Mouse (Mus musculus) heart, postnatal 36 days (tissue): ENCODE data around the gene Edc3. TPM values are rescaled to one million over a fixed set of nuclear protein-coding genes. Genes with fewer than 3 reads are reported as not detected.

Experiments used
- DNase-seq, 2 experiments: peaks; one replicate each; pipeline ENCODE4 v3.0.0; 2021 to 2022
- intact Hi-C: fragments of 180-260 bp; cut with DNase I; formaldehyde crosslinking; loops from one replicate; pipeline ENCODE4 v1.15.1; 2025
- total RNA-seq, 2 experiments: library from RNA; stranded (reverse); gene quantifications; 2 replicates each; pipeline ENCODE4 v1.2.3; 2021

Gene Edc3
- total RNA-seq = 1 to 10 TPM; 5.0 to 5.2 TPM

GRCm38 (mm10) chr9:57708068-57708719, at the start of gene Edc3:
TSS of gene Edc3 (plus strand) at chr9:57708540.
- peak; percentile 90 for DNase-seq
- intact Hi-C loops = loop anchor here (5.0 kb wide), 1 partner anchor 46 kb away; no protein-coding TSS in a partner anchor

GRCm38 (mm10) chr9:57658970-57659369, 49.4 kb upstream of the Edc3 start:
- no peak for DNase-seq
- intact Hi-C loops = loop anchor here (1.0 to 5.0 kb wide), 2 partner anchors 85 to 178 kb away; partner anchors contain the start of gene Arid3b

GRCm38 (mm10) chr9:57659774-57660173, 48.6 kb upstream of the Edc3 start:
- peak; percentile 75 to 78 for DNase-seq
- intact Hi-C loops = loop anchor here (1.0 to 5.0 kb wide), 4 partner anchors 48 to 338 kb away; partner anchors contain the start of genes Arid3b and Edc3

- intact Hi-C loops = loop anchor here (5.0 kb wide), 2 partner anchors 47 to 337 kb away; partner anchors contain the start of gene Edc3
- DNase-seq = no peak
These were observed 47.8 kb upstream of the Edc3 start for GRCm38 (mm10) chr9:57660501-57660900.

- no peak for DNase-seq
- intact Hi-C loops = loop anchor here (5.0 kb wide), 2 partner anchors 46 to 336 kb away; partner anchors contain the start of gene Edc3
These were observed 46.8 kb upstream of the Edc3 start for GRCm38 (mm10) chr9:57661552-57661951.

GRCm38 (mm10) chr9:57664616-57665015, 43.7 kb upstream of the Edc3 start:
- no peak for DNase-seq
- intact Hi-C loops = loop anchor here (5.0 kb wide), 2 partner anchors 43 to 333 kb away; partner anchors contain the start of gene Edc3

- intact Hi-C loops = no loop called here
- DNase-seq = no peak
These were observed 41.8 kb upstream of the Edc3 start for GRCm38 (mm10) chr9:57666536-57666935.

GRCm38 (mm10) chr9:57667136-57667535, 41.2 kb upstream of the Edc3 start:
- no peak for DNase-seq
- intact Hi-C loops = no loop called here

- intact Hi-C loops = no loop called here
These were observed 40.5 kb upstream of the Edc3 start for GRCm38 (mm10) chr9:57667817-57668216.

GRCm38 (mm10) chr9:57668277-57668676, 40.1 kb upstream of the Edc3 start:
- no peak for DNase-seq
- intact Hi-C loops = no loop called here

More at GRCm38 (mm10) chr9:57667817-57668216, 40.5 kb upstream of the Edc3 start:
- no peak for DNase-seq

GRCm38 (mm10) chr9:57669566-57669965, 38.8 kb upstream of the Edc3 start:
- DNase-seq = no peak
- intact Hi-C loops = no loop called here

GRCm38 (mm10) chr9:57671037-57671436, 37.3 kb upstream of the Edc3 start:
- DNase-seq = no peak
- intact Hi-C loops = no loop called here

GRCm38 (mm10) chr9:57671500-57671899, 36.8 kb upstream of the Edc3 start:
- DNase-seq = no peak
- intact Hi-C loops = no loop called here

- intact Hi-C loops = no loop called here
- DNase-seq = no peak
These were observed 26.9 kb upstream of the Edc3 start for GRCm38 (mm10) chr9:57681411-57681810.

GRCm38 (mm10) chr9:57683520-57683919, 24.8 kb upstream of the Edc3 start, which contains the start of gene Cyp1a2:
TSS of gene Cyp1a2 (minus strand) at chr9:57683703.
- intact Hi-C loops = no loop called here
- no peak for DNase-seq

GRCm38 (mm10) chr9:57686011-57686410, 22.3 kb upstream of the Edc3 start:
- intact Hi-C loops = no loop called here

GRCm38 (mm10) chr9:57687751-57688150, 20.6 kb upstream of the Edc3 start, which contains the start of gene Cyp1a1:
TSS of gene Cyp1a1 (plus strand) at chr9:57687928.
- intact Hi-C loops = no loop called here
- DNase-seq = no peak

More at GRCm38 (mm10) chr9:57686011-57686410, 22.3 kb upstream of the Edc3 start:
- DNase-seq = no peak

- DNase-seq = no peak
- intact Hi-C loops = no loop called here
These were observed 20.2 kb upstream of the Edc3 start for GRCm38 (mm10) chr9:57688158-57688557.

GRCm38 (mm10) chr9:57688606-57689005, 19.7 kb upstream of the Edc3 start:
- intact Hi-C loops = no loop called here
- DNase-seq = no peak

GRCm38 (mm10) chr9:57694108-57694507, 14.2 kb upstream of the Edc3 start:
- intact Hi-C loops = no loop called here
- DNase-seq = no peak

GRCm38 (mm10) chr9:57696380-57697285, 11.7 kb upstream of the Edc3 start:
- intact Hi-C loops = no loop called here

More at GRCm38 (mm10) chr9:57696380-57697285, 11.7 kb upstream of the Edc3 start:
- peak; percentile 35 to 62 for DNase-seq
